Mouse (Mus musculus) cortical plate, adult 2 months (tissue): ENCODE results near the gene Efcab9.

ENCODE experiments used
- CTCF ChIP-seq: fragments of 200-500 bp; IDR thresholded peaks from 2 replicates; pipeline ENCODE4 v1.5.1; 2011; ENCODE audit warnings: mild to moderate bottlenecking, control low read depth, low read length; ENCODE audit not compliant: insufficient read depth; ENCODE audit errors: extremely low read depth
- POLR2A ChIP-seq: fragments of 200-500 bp; IDR thresholded peaks from 2 replicates; pipeline ENCODE4 v1.6.1; 2011; ENCODE audit warnings: mild to moderate bottlenecking, low read length, control low read depth; ENCODE audit not compliant: insufficient read depth; ENCODE audit errors: extremely low read depth

- TF ChIP-seq POLR2A (no peak), CTCF (no peak)
Observed at GRCm38 (mm10) chr11:32573669-32574068, 41.8 kb upstream of the Efcab9 start.
